Mouse (Mus musculus): ENCODE measurements around the gene Rad51d. TPM values are rescaled to one million over a fixed set of nuclear protein-coding genes. Genes with fewer than 3 reads are reported as not detected.

The Rad51d gene
- polyA plus RNA-seq, 1 experiment from 2014 or later, result 14.3 TPM

- Histone ChIP-seq H3K4me2 (replicated peaks) (no peak overlapping the region), H3K9me3 (replicated peaks) (no peaks in the 10 kb centered on the region), H3K4me1 (0 out of 2 replicates have a peak, but pooled peaks cover 4% of the 10 kb centered on the region), H3K4me3 (replicated peaks) (no peak overlapping the region), H3K9ac (no peak overlapping the region), H3K27ac (replicated peaks) (no peak overlapping the region), H3K36me3 (no peaks in the 10 kb centered on the region), H3K27me3 (no peaks in the 10 kb centered on the region)
- 68% methylated on average over 5 of the region's 5 CpGs for WGBS
- no peak for ATAC-seq (ENCODE audit: insufficient number of reproducible peaks, low FRiP score, low TSS enrichment, low read depth)
These were observed 22.5 kb downstream of the Rad51d start for GRCm38 (mm10) chr11:82867956-82868355.

GRCm38 (mm10) chr11:82866850-82867564, 23.4 kb downstream of the Rad51d start:
- no peak overlapping the region for H3K27ac ChIP-seq (replicated peaks)
- no peaks in the 10 kb centered on the region for H3K27me3 ChIP-seq
- H3K36me3 ChIP-seq, result no peaks in the 10 kb centered on the region
- no peaks in the 10 kb centered on the region for H3K9me3 ChIP-seq (replicated peaks)
- WGBS, result 37% methylated on average over 7 of the region's 7 CpGs
- no peak overlapping the region for H3K4me3 ChIP-seq (replicated peaks)
- peaks cover 4% of the 10 kb centered on the region; the same call in 1 of the 2 replicates for H3K4me1 ChIP-seq
- H3K9ac ChIP-seq, result no peak overlapping the region
- H3K4me2 ChIP-seq (replicated peaks), result no peak overlapping the region
- ATAC-seq (ENCODE audit: insufficient number of reproducible peaks, low FRiP score, low TSS enrichment, low read depth), result no peak

GRCm38 (mm10) chr11:82865957-82866356, 24.5 kb downstream of the Rad51d start:
- H3K4me1 ChIP-seq, result peaks cover 4% of the 10 kb centered on the region; the same call in 1 of the 2 replicates
- H3K36me3 ChIP-seq, result no peaks in the 10 kb centered on the region
- H3K4me2 ChIP-seq (replicated peaks), result no peak overlapping the region
- no peaks in the 10 kb centered on the region for H3K9me3 ChIP-seq (replicated peaks)
- no peak overlapping the region for H3K4me3 ChIP-seq (replicated peaks)
- WGBS, result 81% methylated on average over 10 of the region's 10 CpGs
- H3K27ac ChIP-seq (replicated peaks), result no peak overlapping the region
- H3K9ac ChIP-seq, result no peak overlapping the region
- ATAC-seq (ENCODE audit: insufficient number of reproducible peaks, low FRiP score, low TSS enrichment, low read depth), result no peak
- H3K27me3 ChIP-seq, result no peaks in the 10 kb centered on the region

GRCm38 (mm10) chr11:82863488-82863931, 26.9 kb downstream of the Rad51d start:
- no peak overlapping the region for H3K9ac ChIP-seq
- no peak overlapping the region for H3K4me3 ChIP-seq (replicated peaks)
- no peak overlapping the region for H3K27ac ChIP-seq (replicated peaks)
- peak; percentile 39; the same call in 1 of the 2 replicates for ATAC-seq (ENCODE audit: insufficient number of reproducible peaks, low FRiP score, low TSS enrichment, low read depth)
- 44% methylated on average over 4 of the region's 4 CpGs for WGBS
- no peaks in the 10 kb centered on the region for H3K27me3 ChIP-seq
- no peaks in the 10 kb centered on the region; the same call in 1 of the 2 replicates for H3K4me1 ChIP-seq
- no peaks in the 10 kb centered on the region for H3K36me3 ChIP-seq
- H3K9me3 ChIP-seq (replicated peaks), result no peaks in the 10 kb centered on the region
- no peak overlapping the region for H3K4me2 ChIP-seq (replicated peaks)

- no peaks in the 10 kb centered on the region for H3K27me3 ChIP-seq
- H3K9me3 ChIP-seq (replicated peaks), result no peaks in the 10 kb centered on the region
- no peaks in the 10 kb centered on the region for H3K36me3 ChIP-seq
- no peak overlapping the region for H3K9ac ChIP-seq
- 56% methylated on average over 2 of the region's 2 CpGs for WGBS
- no peak overlapping the region for H3K4me2 ChIP-seq (replicated peaks)
- no peak for ATAC-seq (ENCODE audit: insufficient number of reproducible peaks, low FRiP score, low TSS enrichment, low read depth)
- H3K27ac ChIP-seq (replicated peaks), result no peak overlapping the region
- H3K4me1 ChIP-seq, result no peaks in the 10 kb centered on the region; the same call in 1 of the 2 replicates
- no peak overlapping the region for H3K4me3 ChIP-seq (replicated peaks)
These were observed 27.4 kb downstream of the Rad51d start for GRCm38 (mm10) chr11:82863059-82863458.

- Histone ChIP-seq H3K27me3 (no peaks in the 10 kb centered on the region), H3K27ac (replicated peaks) (no peak overlapping the region), H3K36me3 (no peaks in the 10 kb centered on the region), H3K4me1 (no peaks in the 10 kb centered on the region; the same call in 1 of the 2 replicates), H3K4me2 (replicated peaks) (no peak overlapping the region), H3K9me3 (replicated peaks) (no peaks in the 10 kb centered on the region), H3K4me3 (replicated peaks) (no peak overlapping the region), H3K9ac (no peak overlapping the region)
- 77% methylated on average over 9 of the region's 9 CpGs for WGBS
- no peak for ATAC-seq (ENCODE audit: insufficient number of reproducible peaks, low FRiP score, low TSS enrichment, low read depth)
These were observed 27.8 kb downstream of the Rad51d start for GRCm38 (mm10) chr11:82862638-82863037.

GRCm38 (mm10) chr11:82861558-82861957, 28.9 kb downstream of the Rad51d start:
- no peak overlapping the region for H3K27ac ChIP-seq (replicated peaks)
- H3K4me1 ChIP-seq, result no peaks in the 10 kb centered on the region; the same call in 1 of the 2 replicates
- H3K9ac ChIP-seq, result no peak overlapping the region
- WGBS, result 66% methylated on average over 8 of the region's 8 CpGs
- no peaks in the 10 kb centered on the region for H3K27me3 ChIP-seq
- no peak overlapping the region for H3K4me2 ChIP-seq (replicated peaks)
- no peaks in the 10 kb centered on the region for H3K9me3 ChIP-seq (replicated peaks)
- no peak overlapping the region for H3K4me3 ChIP-seq (replicated peaks)
- H3K36me3 ChIP-seq, result no peaks in the 10 kb centered on the region
- no peak for ATAC-seq (ENCODE audit: insufficient number of reproducible peaks, low FRiP score, low TSS enrichment, low read depth)

- Histone ChIP-seq H3K27ac (replicated peaks) (no peak overlapping the region), H3K4me3 (replicated peaks) (no peak overlapping the region), H3K4me2 (replicated peaks) (no peak overlapping the region), H3K27me3 (no peaks in the 10 kb centered on the region), H3K9ac (no peak overlapping the region), H3K4me1 (no peaks in the 10 kb centered on the region; the same call in 1 of the 2 replicates), H3K9me3 (replicated peaks) (no peaks in the 10 kb centered on the region), H3K36me3 (no peaks in the 10 kb centered on the region)
- 56% methylated on average over 6 of the region's 6 CpGs for WGBS
- no peak for ATAC-seq (ENCODE audit: insufficient number of reproducible peaks, low FRiP score, low TSS enrichment, low read depth)
These were observed 29.7 kb downstream of the Rad51d start for GRCm38 (mm10) chr11:82860759-82861158.

- Histone ChIP-seq H3K27me3 (no peaks in the 10 kb centered on the region), H3K4me2 (replicated peaks) (no peak overlapping the region), H3K9me3 (replicated peaks) (no peaks in the 10 kb centered on the region), H3K36me3 (no peaks in the 10 kb centered on the region), H3K27ac (replicated peaks) (no peak overlapping the region), H3K4me3 (replicated peaks) (no peak overlapping the region), H3K9ac (no peak overlapping the region), H3K4me1 (no peaks in the 10 kb centered on the region; the same call in 1 of the 2 replicates)
- 62% methylated on average over 13 of the region's 13 CpGs for WGBS
- ATAC-seq (ENCODE audit: insufficient number of reproducible peaks, low FRiP score, low TSS enrichment, low read depth), result no peak
These were observed 33.0 kb downstream of the Rad51d start for GRCm38 (mm10) chr11:82857307-82857848.

GRCm38 (mm10) chr11:82856032-82856431, 34.4 kb downstream of the Rad51d start:
- Histone ChIP-seq H3K36me3 (no peaks in the 10 kb centered on the region), H3K9ac (no peak overlapping the region), H3K9me3 (replicated peaks) (no peaks in the 10 kb centered on the region), H3K4me2 (replicated peaks) (no peak overlapping the region), H3K4me1 (no peaks in the 10 kb centered on the region), H3K4me3 (replicated peaks) (no peak overlapping the region), H3K27me3 (no peaks in the 10 kb centered on the region), H3K27ac (replicated peaks) (no peak overlapping the region)
- WGBS, result 73% methylated on average over 10 of the region's 10 CpGs
- ATAC-seq (ENCODE audit: insufficient number of reproducible peaks, low FRiP score, low TSS enrichment, low read depth), result no peak

- Histone ChIP-seq H3K9ac (no peak overlapping the region), H3K9me3 (replicated peaks) (no peaks in the 10 kb centered on the region), H3K27me3 (no peaks in the 10 kb centered on the region), H3K27ac (replicated peaks) (no peak overlapping the region), H3K4me2 (replicated peaks) (no peak overlapping the region), H3K4me1 (no peaks in the 10 kb centered on the region), H3K36me3 (no peaks in the 10 kb centered on the region), H3K4me3 (replicated peaks) (no peak overlapping the region)
- ATAC-seq (ENCODE audit: insufficient number of reproducible peaks, low FRiP score, low TSS enrichment, low read depth), result no peak
- 84% methylated on average over 9 of the region's 9 CpGs for WGBS
These were observed 35.0 kb downstream of the Rad51d start for GRCm38 (mm10) chr11:82855327-82855973.

Measured in embryonic facial prominence, embryonic 15.5 days (tissue).